Comparison of ENCODE assay signal across 21 mouse cellular contexts in genomic region chr11:100357408-100357807, GRCm38 (mm10). TPM values are rescaled to one million over a fixed set of nuclear protein-coding genes. Genes with fewer than 3 reads are reported as not detected.
DNase-seq lines count a peak whose midpoint lies in the region; ATAC-seq and TF ChIP-seq lines count a peak whose summit lies in the region.
"Had no signal": no experiment of that assay in that cellular context is flagged by ENCODE, and none has a peak within 500 bp of the region (broad histone marks: within the 10 kb centered on the region; RNA-seq: fewer than 3 reads in every experiment).

No protein-coding gene starts in this region.

- ATAC-seq in hindbrain, embryonic 15.5 days (ENCODE audit: low FRiP score, low read depth) = no peak
- no peak for ATAC-seq in hindbrain, embryonic 16.5 days
- no peak for ATAC-seq in midbrain, embryonic 16.5 days
- ATAC-seq in midbrain, embryonic 15.5 days (replicated peaks) = no peak
- ATAC-seq in CD4-positive, CD25-positive, alpha-beta regulatory T cell, adult 4 months = no peak
- ATAC-seq: forebrain, embryonic 15.5 days had no signal

- H3K4me3 ChIP-seq in hindbrain, embryonic 15.5 days = no peak overlapping the region
- H3K4me3 ChIP-seq in hindbrain, embryonic 16.5 days (ENCODE audit: low read length) = no peak overlapping the region
- H3K4me3 ChIP-seq in midbrain, embryonic 16.5 days (ENCODE audit: low read depth, low read length) = no peak overlapping the region
- H3K4me3 ChIP-seq in midbrain, embryonic 15.5 days = no peak overlapping the region
- H3K4me3 ChIP-seq: liver, embryonic 13.5 days had no signal

- DNase-seq in cerebellum, adult 11 months = peak; percentile 22
- DNase-seq in cerebellum, adult 8-10 months = no peak
- no peak for DNase-seq in brain, embryonic 14.5 days (ENCODE audit: low read depth)
- DNase-seq: adrenal gland, adult 8-10 months; gastrocnemius, postnatal 25 days; kidney, adult 8-10 months; kidney, postnatal 36 days; liver, embryonic 13.5 days; thymus, adult 18-20 months had no signal

- 53% methylated on average over 5 of the region's 5 CpGs for WGBS in hindbrain, embryonic 15.5 days
- WGBS in hindbrain, embryonic 16.5 days = 57% methylated on average over 5 of the region's 5 CpGs
- WGBS in midbrain, embryonic 16.5 days = 52% methylated on average over 5 of the region's 5 CpGs
- 61% methylated on average over 5 of the region's 5 CpGs for WGBS in midbrain, embryonic 15.5 days

- no peaks in the 10 kb centered on the region for H3K9me3 ChIP-seq in hindbrain, embryonic 15.5 days
- H3K9me3 ChIP-seq in hindbrain, embryonic 16.5 days (ENCODE audit: control insufficient read depth, low read length) = no peaks in the 10 kb centered on the region
- no peaks in the 10 kb centered on the region for H3K9me3 ChIP-seq in midbrain, embryonic 16.5 days (replicated peaks; ENCODE audit: control insufficient read depth, low read length, poor library complexity, severe bottlenecking)
- no peaks in the 10 kb centered on the region for H3K9me3 ChIP-seq in midbrain, embryonic 15.5 days
- H3K9me3 ChIP-seq: forebrain, embryonic 15.5 days; heart, embryonic 10.5 days; hindbrain, embryonic 10.5 days; limb, embryonic 12.5 days; liver, embryonic 13.5 days; neural tube, embryonic 13.5 days had no signal

- no peak overlapping the region for H3K9ac ChIP-seq in hindbrain, embryonic 15.5 days
- no peak overlapping the region for H3K9ac ChIP-seq in hindbrain, embryonic 16.5 days (ENCODE audit: low read depth, low read length)
- no peak overlapping the region for H3K9ac ChIP-seq in midbrain, embryonic 16.5 days (ENCODE audit: low read depth, low read length)
- H3K9ac ChIP-seq in midbrain, embryonic 15.5 days = no peak overlapping the region
- H3K9ac ChIP-seq: limb, embryonic 12.5 days; liver, embryonic 13.5 days had no signal

- TF ChIP-seq CTCF in brain, embryonic 14.5 days (IDR thresholded peaks at IDR 0.05; ENCODE audit: borderline replicate concordance, extremely low read depth, insufficient read depth, insufficient read length) = peak; percentile 7; the same call in 1 of the 2 replicates

- peaks cover 8% of the 10 kb centered on the region for H3K27me3 ChIP-seq in hindbrain, embryonic 15.5 days
- H3K27me3 ChIP-seq in hindbrain, embryonic 16.5 days (replicated peaks; ENCODE audit: control insufficient read depth, insufficient read depth, low read length) = no peaks in the 10 kb centered on the region
- 0 out of 2 replicates have a peak, but pooled peaks cover 5% of the 10 kb centered on the region for H3K27me3 ChIP-seq in midbrain, embryonic 16.5 days (ENCODE audit: control insufficient read depth, insufficient read depth, low read depth, low read length)
- H3K27me3 ChIP-seq in midbrain, embryonic 15.5 days (replicated peaks) = no peaks in the 10 kb centered on the region

- peaks cover 23% of the 10 kb centered on the region for H3K4me1 ChIP-seq in hindbrain, embryonic 15.5 days (replicated peaks)
- peaks cover 9% of the 10 kb centered on the region; the same call in 1 of the 2 replicates for H3K4me1 ChIP-seq in hindbrain, embryonic 16.5 days (ENCODE audit: control insufficient read depth, insufficient read depth, low read depth, low read length)
- peaks cover 21% of the 10 kb centered on the region for H3K4me1 ChIP-seq in midbrain, embryonic 16.5 days (ENCODE audit: control insufficient read depth, insufficient read depth, low read length)
- H3K4me1 ChIP-seq in midbrain, embryonic 15.5 days = peaks cover 17% of the 10 kb centered on the region

- no peak for TF ChIP-seq POLR2A in brain, embryonic 14.5 days (IDR thresholded peaks at IDR 0.05; ENCODE audit: borderline replicate concordance, extremely low read depth, insufficient read depth, insufficient read length, poor library complexity, severe bottlenecking)

- 0 out of 2 replicates have a peak overlapping the region, but pooled peaks have one; percentile 95 for H3K4me2 ChIP-seq in hindbrain, embryonic 15.5 days
- no peak overlapping the region for H3K4me2 ChIP-seq in hindbrain, embryonic 16.5 days (ENCODE audit: low read length)
- peak overlapping the region; percentile 87; the same call in 1 of the 2 replicates for H3K4me2 ChIP-seq in midbrain, embryonic 16.5 days (ENCODE audit: low read length)
- no peak overlapping the region for H3K4me2 ChIP-seq in midbrain, embryonic 15.5 days

- peaks cover 10% of the 10 kb centered on the region; the same call in 1 of the 2 replicates for H3K36me3 ChIP-seq in hindbrain, embryonic 15.5 days
- H3K36me3 ChIP-seq in hindbrain, embryonic 16.5 days (ENCODE audit: control insufficient read depth, insufficient read depth, low read length) = no peaks in the 10 kb centered on the region; the same call in 1 of the 2 replicates
- no peaks in the 10 kb centered on the region; the same call in 1 of the 2 replicates for H3K36me3 ChIP-seq in midbrain, embryonic 16.5 days (ENCODE audit: control insufficient read depth, insufficient read depth, low read length)
- H3K36me3 ChIP-seq in midbrain, embryonic 15.5 days (replicated peaks) = no peaks in the 10 kb centered on the region
- H3K36me3 ChIP-seq: forebrain, embryonic 15.5 days; heart, embryonic 10.5 days; limb, embryonic 12.5 days; liver, embryonic 13.5 days; neural tube, embryonic 13.5 days had no signal

- no peak overlapping the region for H3K27ac ChIP-seq in hindbrain, embryonic 15.5 days (replicated peaks)
- no peak overlapping the region for H3K27ac ChIP-seq in hindbrain, embryonic 16.5 days (ENCODE audit: low read depth, low read length)
- no peak overlapping the region for H3K27ac ChIP-seq in midbrain, embryonic 16.5 days (ENCODE audit: low read length)
- no peak overlapping the region for H3K27ac ChIP-seq in midbrain, embryonic 15.5 days
- H3K27ac ChIP-seq: limb, embryonic 12.5 days; liver, embryonic 13.5 days; neural tube, embryonic 13.5 days had no signal

RNA-seq across cellular contexts. Expression of gene Hap1, which starts 1.5 kb away (rescaled TPM):
- polyA plus RNA-seq in hindbrain, embryonic 15.5 days (2015; fragmentation: Nextera tagmentation; extraction: Ambion mirVana) = 253 and 256 TPM in 2 replicates
- 316 and 333 TPM in 2 replicates for polyA plus RNA-seq in hindbrain, embryonic 16.5 days (2015; fragmentation: Nextera tagmentation; extraction: Ambion mirVana)
- 417 and 440 TPM in 2 replicates for polyA plus RNA-seq in midbrain, embryonic 16.5 days (2015; fragmentation: Nextera tagmentation; extraction: Ambion mirVana)
- 315 and 316 TPM in 2 replicates for polyA plus RNA-seq in midbrain, embryonic 15.5 days (2015; fragmentation: Nextera tagmentation; extraction: Ambion mirVana)
- 188 and 226 TPM in 2 replicates for polyA plus RNA-seq in brain, embryonic 14.5 days (2012; rRNA removed)
- polyA plus RNA-seq in CD4-positive, CD25-positive, alpha-beta regulatory T cell, adult 4 months (2017; shearing (Covaris generic)) = under 1 TPM in 1 of 2 experiments, not detected in 1; 0.50 TPM

RNA-seq across cellular contexts. Expression of gene Gast, which starts 23.2 kb away (rescaled TPM):
- polyA plus RNA-seq in hindbrain, embryonic 15.5 days (2015; fragmentation: Nextera tagmentation; extraction: Ambion mirVana) = 0.38 TPM in 1 of 2 replicates, not detected in the other
- 0.52 TPM in 1 of 2 replicates, not detected in the other for polyA plus RNA-seq in hindbrain, embryonic 16.5 days (2015; fragmentation: Nextera tagmentation; extraction: Ambion mirVana)
- 0.46 and 1.6 TPM in 2 replicates for polyA plus RNA-seq in midbrain, embryonic 16.5 days (2015; fragmentation: Nextera tagmentation; extraction: Ambion mirVana)
- 2.0 and 2.3 TPM in 2 replicates for polyA plus RNA-seq in midbrain, embryonic 15.5 days (2015; fragmentation: Nextera tagmentation; extraction: Ambion mirVana)
- 0.60 and 0.66 TPM in 2 replicates for polyA plus RNA-seq in brain, embryonic 14.5 days (2012; rRNA removed)
- not detected for polyA plus RNA-seq in CD4-positive, CD25-positive, alpha-beta regulatory T cell, adult 4 months (2017; shearing (Covaris generic))
- polyA plus RNA-seq: heart, embryonic 10.5 days; heart, postnatal 0 days; limb, embryonic 12.5 days; liver, embryonic 13.5 days; lung, embryonic 16.5 days; neural tube, embryonic 13.5 days had no signal

RNA-seq across cellular contexts. Expression of gene Eif1, which starts 37.7 kb away (rescaled TPM):
- polyA plus RNA-seq in hindbrain, embryonic 15.5 days (2015; fragmentation: Nextera tagmentation; extraction: Ambion mirVana) = 1,215 and 1,231 TPM in 2 replicates
- polyA plus RNA-seq in hindbrain, embryonic 16.5 days (2015; fragmentation: Nextera tagmentation; extraction: Ambion mirVana) = 1,208 and 1,248 TPM in 2 replicates
- 1,185 and 1,247 TPM in 2 replicates for polyA plus RNA-seq in midbrain, embryonic 16.5 days (2015; fragmentation: Nextera tagmentation; extraction: Ambion mirVana)
- polyA plus RNA-seq in midbrain, embryonic 15.5 days (2015; fragmentation: Nextera tagmentation; extraction: Ambion mirVana) = 1,086 and 1,110 TPM in 2 replicates
- polyA plus RNA-seq in brain, embryonic 14.5 days (2012; rRNA removed) = 291 and 330 TPM in 2 replicates
- polyA plus RNA-seq in CD4-positive, CD25-positive, alpha-beta regulatory T cell, adult 4 months (2017; shearing (Covaris generic)) = 1,000 to 10,000 TPM; 1,870 to 3,129 TPM

RNA-seq across cellular contexts. Expression of gene Jup, which starts 40.2 kb away (rescaled TPM):
- polyA plus RNA-seq in hindbrain, embryonic 15.5 days (2015; fragmentation: Nextera tagmentation; extraction: Ambion mirVana) = 73.2 and 78.1 TPM in 2 replicates
- polyA plus RNA-seq in hindbrain, embryonic 16.5 days (2015; fragmentation: Nextera tagmentation; extraction: Ambion mirVana) = 68.8 and 77.7 TPM in 2 replicates
- 99.7 and 109 TPM in 2 replicates for polyA plus RNA-seq in midbrain, embryonic 16.5 days (2015; fragmentation: Nextera tagmentation; extraction: Ambion mirVana)
- 104 and 105 TPM in 2 replicates for polyA plus RNA-seq in midbrain, embryonic 15.5 days (2015; fragmentation: Nextera tagmentation; extraction: Ambion mirVana)
- polyA plus RNA-seq in brain, embryonic 14.5 days (2012; rRNA removed) = 69.6 and 94.2 TPM in 2 replicates
- 1 to 10 TPM in 1 of 2 experiments, under 1 TPM in 1; 0.32 to 1.9 TPM for polyA plus RNA-seq in CD4-positive, CD25-positive, alpha-beta regulatory T cell, adult 4 months (2017; shearing (Covaris generic))

RNA-seq across cellular contexts. Expression of gene P3h4, which starts 57.2 kb away (rescaled TPM):
- 21.2 and 25.5 TPM in 2 replicates for polyA plus RNA-seq in hindbrain, embryonic 15.5 days (2015; fragmentation: Nextera tagmentation; extraction: Ambion mirVana)
- 21.5 and 25.5 TPM in 2 replicates for polyA plus RNA-seq in hindbrain, embryonic 16.5 days (2015; fragmentation: Nextera tagmentation; extraction: Ambion mirVana)
- 20.7 and 20.8 TPM in 2 replicates for polyA plus RNA-seq in midbrain, embryonic 16.5 days (2015; fragmentation: Nextera tagmentation; extraction: Ambion mirVana)
- polyA plus RNA-seq in midbrain, embryonic 15.5 days (2015; fragmentation: Nextera tagmentation; extraction: Ambion mirVana) = 20.3 and 21.2 TPM in 2 replicates
- 20.2 and 21.1 TPM in 2 replicates for polyA plus RNA-seq in brain, embryonic 14.5 days (2012; rRNA removed)
- polyA plus RNA-seq in CD4-positive, CD25-positive, alpha-beta regulatory T cell, adult 4 months (2017; shearing (Covaris generic)) = not detected

Comparison
In these comparisons a context has a peak if more than half of its experiments do, and no peak if none do; other contexts are left out.
1. H3K4me2 ChIP-seq: peak in hindbrain, embryonic 15.5 days (single experiment) and midbrain, embryonic 16.5 days (single experiment); none in hindbrain, embryonic 16.5 days (single experiment) and midbrain, embryonic 15.5 days (single experiment).
2. RNA of gene Hap1, which starts 1.5 kb away (polyA plus RNA-seq): 417 to 440 TPM in midbrain, embryonic 16.5 days, 316 to 333 TPM in hindbrain, embryonic 16.5 days, 315 to 316 TPM in midbrain, embryonic 15.5 days, 253 to 256 TPM in hindbrain, embryonic 15.5 days and 188 to 226 TPM in brain, embryonic 14.5 days; 0.50 TPM in CD4-positive, CD25-positive, alpha-beta regulatory T cell, adult 4 months; every median in the first group is over 100 times any median in the second.